Comparison of ENCODE assay signal across 8 mouse cellular contexts in the genomic region with DNA sequence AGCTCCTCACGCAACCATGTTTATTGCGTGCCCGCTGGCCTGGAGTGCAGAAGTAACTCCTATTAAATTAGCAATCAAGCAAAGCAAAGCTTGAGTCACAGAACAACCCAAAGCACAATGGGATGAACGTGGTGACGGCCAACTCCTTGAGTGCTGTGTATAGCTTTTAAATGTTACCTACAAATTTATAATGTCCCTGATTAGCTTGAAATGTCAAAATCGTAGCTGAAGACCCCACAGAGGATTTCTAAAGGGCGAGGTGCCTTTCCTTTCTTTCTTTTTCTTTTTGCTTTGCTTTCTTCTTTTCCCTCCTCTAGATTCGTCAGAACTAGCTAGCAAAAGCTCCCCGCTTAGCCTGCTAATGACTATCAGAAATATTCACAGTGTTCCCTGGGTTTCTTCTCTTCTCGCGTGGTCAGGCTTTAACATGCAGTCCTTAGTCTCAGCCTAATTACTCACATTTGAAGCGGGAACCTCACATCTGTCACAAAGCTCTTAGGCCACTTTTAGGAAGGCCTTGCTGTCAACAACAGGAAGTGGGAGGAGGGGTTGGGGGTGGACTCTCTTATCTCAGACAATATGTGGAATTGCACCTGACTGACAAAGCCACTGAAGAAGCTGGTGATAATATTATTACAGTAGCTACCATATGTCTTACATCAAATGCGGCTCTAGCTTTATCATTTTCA. TPM values are rescaled to one million over a fixed set of nuclear protein-coding genes. Genes with fewer than 3 reads are reported as not detected.
DNase-seq lines count a peak whose midpoint lies in the region; ATAC-seq and TF ChIP-seq lines count a peak whose summit lies in the region.

No protein-coding gene starts in this region.

- no peaks in the 10 kb centered on the region for H3K36me3 ChIP-seq in heart, embryonic 14.5 days (ENCODE audit: control insufficient read depth, insufficient read depth, low read length)
- no peaks in the 10 kb centered on the region for H3K36me3 ChIP-seq in forebrain, embryonic 10.5 days (replicated peaks)
- H3K36me3 ChIP-seq in kidney, adult 2 months (ENCODE audit: control insufficient read depth, insufficient read depth, low read length): no peaks in the 10 kb centered on the region

- no peaks in the 10 kb centered on the region for H3K27me3 ChIP-seq in heart, embryonic 14.5 days (ENCODE audit: control insufficient read depth, insufficient read depth, low read length)
- H3K27me3 ChIP-seq in forebrain, embryonic 10.5 days (ENCODE audit: poor library complexity, severe bottlenecking): no peaks in the 10 kb centered on the region
- no peaks in the 10 kb centered on the region for H3K27me3 ChIP-seq in kidney, adult 2 months (replicated peaks; ENCODE audit: control insufficient read depth, insufficient read depth, low read length)

- no peak for DNase-seq in heart, adult 8-10 months (ENCODE audit: low spot score)
- peak; percentile 81 for DNase-seq in CD4-positive helper T cell, adult 2 months (ENCODE audit: low read depth, low spot score)
- no peak for DNase-seq in forebrain, embryonic 10.5 days (ENCODE audit: extremely low spot score, low spot score)
- DNase-seq in layer of hippocampus, adult 8-10 months (ENCODE audit: low spot score in 2 of 2): no peak
- DNase-seq in layer of hippocampus, adult 9-10 months (ENCODE audit: low spot score): no peak
- no peak for DNase-seq in kidney, adult 2 months

- ATAC-seq in heart, embryonic 14.5 days (ENCODE audit: insufficient number of reproducible peaks, insufficient read depth, low FRiP score, low read depth): no peak
- peak; percentile 72 for ATAC-seq in megakaryocyte, adult 5-6 weeks (ENCODE audit: poor library complexity, severe bottlenecking)

- no peak overlapping the region for H3K27ac ChIP-seq in heart, embryonic 14.5 days (replicated peaks in 1 of 2; ENCODE audit: control insufficient read depth in 1 of 2, insufficient read depth in 1 of 2, low read depth in 2 of 2, low read length in 2 of 2)
- H3K27ac ChIP-seq in forebrain, embryonic 10.5 days: 0 out of 2 replicates have a peak overlapping the region, but pooled peaks have one; percentile 33
- H3K27ac ChIP-seq in kidney, adult 2 months (ENCODE audit: insufficient read depth, low read depth, low read length): no peak overlapping the region

- peak overlapping the region; percentile 42 for H3K4me2 ChIP-seq in heart, embryonic 14.5 days (ENCODE audit: low read length)

- peaks cover 5 to 13% of the 10 kb centered on the region in 2 experiments for H3K4me1 ChIP-seq in heart, embryonic 14.5 days (ENCODE audit: control insufficient read depth in 2 of 2, insufficient read depth in 2 of 2, low read length in 2 of 2)
- peaks cover 31% of the 10 kb centered on the region for H3K4me1 ChIP-seq in forebrain, embryonic 10.5 days
- H3K4me1 ChIP-seq in kidney, adult 2 months (ENCODE audit: control insufficient read depth, insufficient read depth, low read length): no peaks in the 10 kb centered on the region

- no peak for TF ChIP-seq CTCF in kidney, adult 2 months (conservative IDR thresholded peaks at IDR 0.05; ENCODE audit: insufficient read depth, insufficient read length, low read depth, low read length)

- TF ChIP-seq POLR2A in kidney, adult 2 months (IDR thresholded peaks at IDR 0.05; ENCODE audit: low read depth, low read length): no peak

- no peak overlapping the region for H3K4me3 ChIP-seq in heart, embryonic 14.5 days (ENCODE audit: control insufficient read depth in 1 of 2, insufficient read depth in 1 of 2, low read depth in 1 of 2, low read length in 2 of 2)
- no peak overlapping the region for H3K4me3 ChIP-seq in forebrain, embryonic 10.5 days
- no peak overlapping the region for H3K4me3 ChIP-seq in kidney, adult 2 months (ENCODE audit: insufficient read depth, low read depth, low read length)

- no peaks in the 10 kb centered on the region for H3K9me3 ChIP-seq in heart, embryonic 14.5 days (ENCODE audit: control insufficient read depth, low read length)
- H3K9me3 ChIP-seq in forebrain, embryonic 10.5 days: no peaks in the 10 kb centered on the region

- 49% methylated on average over 13 of the region's 13 CpGs for whole genome bisulfite sequencing in heart, embryonic 14.5 days
- WGBS in forebrain, embryonic 10.5 days: 72% methylated on average over 13 of the region's 13 CpGs
- WGBS in kidney, adult 2 months: 72% methylated on average over 13 of the region's 13 CpGs

- H3K9ac ChIP-seq in heart, embryonic 14.5 days (ENCODE audit: low read length): peak overlapping the region; percentile 17; the same call in 1 of the 2 replicates

RNA-seq across cellular contexts. Expression of a gene that starts 53.6 kb away (rescaled TPM):
- 0.12 and 0.20 TPM in 2 replicates for polyA plus RNA-seq in heart, embryonic 14.5 days (2014; fragmentation: Nextera tagmentation; extraction: Ambion mirVana)
- under 1 TPM in 1 of 4 experiments, not detected in 3; 0.19 TPM for total RNA-seq in heart, adult 8-10 months (2022)
- polyA plus RNA-seq in forebrain, embryonic 10.5 days (2016; fragmentation: Nextera tagmentation; extraction: Ambion mirVana): 0.68 and 1.1 TPM in 2 replicates
- 0.09 TPM in 1 of 2 replicates, not detected in the other for total RNA-seq in megakaryocyte, adult 5-6 weeks (2015)
- 0.07 and 0.12 TPM in 2 replicates for total RNA-seq in megakaryocyte, adult 5-6 weeks (2017)
- 100 to 1,000 TPM; 106 to 130 (median 121) TPM for total RNA-seq in layer of hippocampus, adult 8-10 months (2022)
- 1.4 and 1.5 TPM in 2 replicates for polyA plus RNA-seq in kidney, adult 2 months (2012; rRNA removed)

Comparison
In these comparisons a context has a peak if more than half of its experiments do, and no peak if none do; other contexts are left out.
1. RNA of a gene that starts 53.6 kb away (total RNA-seq): 106 to 130 TPM in layer of hippocampus, adult 8-10 months; 0.07 to 0.12 TPM in megakaryocyte, adult 5-6 weeks and 0.19 TPM in heart, adult 8-10 months; every median in the first group is over 10 times any median in the second.